In genomic region chr15:93785846-93786412, GRCm38 (mm10) we compare ENCODE assay signal across 22 mouse cellular contexts.
DNase-seq lines count a peak whose midpoint lies in the region; ATAC-seq and TF ChIP-seq lines count a peak whose summit lies in the region.
"Had no signal": no experiment of that assay in that cellular context is flagged by ENCODE, and none has a peak within 500 bp of the region (broad histone marks: within the 10 kb centered on the region; RNA-seq: fewer than 3 reads in every experiment).

No protein-coding gene starts in this region.

- no peaks in the 10 kb centered on the region for H3K36me3 ChIP-seq in intestine, embryonic 16.5 days (ENCODE audit: control insufficient read depth, insufficient read depth, low read length)
- H3K36me3 ChIP-seq in intestine, embryonic 15.5 days: no peaks in the 10 kb centered on the region
- H3K36me3 ChIP-seq in myocyte (ENCODE audit: control insufficient read depth, insufficient read depth): no peaks in the 10 kb centered on the region
- H3K36me3 ChIP-seq: forebrain, embryonic 10.5 days; G1E; heart, embryonic 10.5 days; hindbrain, embryonic 12.5 days had no signal

- no peak overlapping the region for H3K4me3 ChIP-seq in intestine, embryonic 16.5 days (ENCODE audit: low read length)
- H3K4me3 ChIP-seq in intestine, embryonic 15.5 days (replicated peaks): no peak overlapping the region
- H3K4me3 ChIP-seq in myocyte: no peak overlapping the region
- H3K4me3 ChIP-seq: erythroblast, embryonic 14.5 days; forebrain, embryonic 10.5 days; heart, embryonic 10.5 days; hindbrain, embryonic 12.5 days had no signal

- DNase-seq in 416B (ENCODE audit: low read depth) (peak; percentile 34), NIH3T3 (ENCODE audit: low read depth) (peak; percentile 60)
- no peak for DNase-seq in embryo, embryonic 9.5 days (ENCODE audit: extremely low spot score)
- no peak for DNase-seq in kidney, adult 9 months
- DNase-seq: adrenal gland, postnatal 25 days; cerebellum, adult 18-20 months; cerebellum, adult 9-11 months; cerebellum, postnatal 36 days; heart, adult 18-20 months; heart, postnatal 10 days; heart, postnatal 4 days had no signal

- no peaks in the 10 kb centered on the region for H3K79me2 ChIP-seq in myocyte (ENCODE audit: control insufficient read depth, insufficient read depth)

- no peak overlapping the region for H3K4me2 ChIP-seq in intestine, embryonic 16.5 days (ENCODE audit: low read depth, low read length)
- no peak overlapping the region for H3K4me2 ChIP-seq in intestine, embryonic 15.5 days (replicated peaks)
- no peak overlapping the region for H3K4me2 ChIP-seq in myocyte (ENCODE audit: low read depth)
- H3K4me2 ChIP-seq: hindbrain, embryonic 12.5 days had no signal

- peak; percentile 52; the same call in 1 of the 2 replicates for ATAC-seq in intestine, embryonic 16.5 days
- ATAC-seq in intestine, embryonic 15.5 days: no peak; the same call in 1 of the 2 replicates
- ATAC-seq: CD4-positive, CD25-positive, alpha-beta regulatory T cell, adult 4 months; forebrain, embryonic 14.5 days; hindbrain, embryonic 16.5 days had no signal

- no peak overlapping the region for H3ac ChIP-seq in myocyte (ENCODE audit: control insufficient read depth, insufficient read length)

- H3K9me3 ChIP-seq in intestine, embryonic 16.5 days (ENCODE audit: control insufficient read depth, low read length): no peaks in the 10 kb centered on the region
- no peaks in the 10 kb centered on the region for H3K9me3 ChIP-seq in intestine, embryonic 15.5 days
- H3K9me3 ChIP-seq: forebrain, embryonic 10.5 days; heart, embryonic 10.5 days; hindbrain, embryonic 12.5 days had no signal

- H3K27me3 ChIP-seq in intestine, embryonic 16.5 days (replicated peaks; ENCODE audit: control insufficient read depth, insufficient read depth, low read length): no peaks in the 10 kb centered on the region
- H3K27me3 ChIP-seq in intestine, embryonic 15.5 days (replicated peaks): no peaks in the 10 kb centered on the region
- H3K27me3 ChIP-seq in myocyte (ENCODE audit: control insufficient read depth, insufficient read depth, insufficient read length): no peaks in the 10 kb centered on the region
- H3K27me3 ChIP-seq: hindbrain, embryonic 12.5 days had no signal

- H3K4me1 ChIP-seq in intestine, embryonic 16.5 days (ENCODE audit: control insufficient read depth, insufficient read depth, low read length): no peaks in the 10 kb centered on the region; the same call in 1 of the 2 replicates
- 0 out of 2 replicates have a peak, but pooled peaks cover 3% of the 10 kb centered on the region for H3K4me1 ChIP-seq in intestine, embryonic 15.5 days (replicated peaks)
- H3K4me1 ChIP-seq: hindbrain, embryonic 12.5 days had no signal

- no peak for TF ChIP-seq POLR2A in myocyte (IDR thresholded peaks at IDR 0.05; ENCODE audit: insufficient read length, low read depth)

- 74% methylated on average over 11 of the region's 11 CpGs for WGBS in intestine, embryonic 16.5 days
- 61% methylated on average over 11 of the region's 11 CpGs for WGBS in intestine, embryonic 15.5 days

- no peak overlapping the region for H3K27ac ChIP-seq in intestine, embryonic 16.5 days (ENCODE audit: low read length)
- H3K27ac ChIP-seq in intestine, embryonic 15.5 days: no peak overlapping the region
- H3K27ac ChIP-seq: forebrain, embryonic 10.5 days; heart, embryonic 10.5 days; hindbrain, embryonic 12.5 days had no signal

- no peak overlapping the region for H3K9ac ChIP-seq in intestine, embryonic 16.5 days (ENCODE audit: low read depth, low read length)
- H3K9ac ChIP-seq in intestine, embryonic 15.5 days: no peak overlapping the region
- H3K9ac ChIP-seq: hindbrain, embryonic 12.5 days had no signal

TF ChIP-seq in myocyte, 11 proteins besides CTCF, POLR2A, EP300 and RAD21:
- peak; percentile 72 for TF ChIP-seq CEBPB (IDR thresholded peaks at IDR 0.05; ENCODE audit: insufficient read depth, poor library complexity, severe bottlenecking)
- no peak for TF ChIP-seq E2F4 (IDR thresholded peaks at IDR 0.05; ENCODE audit: insufficient read depth)

Comparison
In these comparisons a context has a peak if more than half of its experiments do, and no peak if none do; other contexts are left out.
1. DNase-seq: peak in 416B (single experiment) and NIH3T3 (single experiment); none in embryo, embryonic 9.5 days (single experiment) and kidney, adult 9 months (single experiment).